Mouse (Mus musculus) hindbrain, postnatal 0 days (tissue): ENCODE measurements at regions not wholly inside any gene's neighbourhood (a gene's known extent, or its start where the extent isn't known, plus 50 kb on each side); places are given as distances from the start of the nearest gene placed in this dataset.
A peak's percentile ranks its signal among the peaks of the same experiment; 100 is the strongest.

Experiments used
- ATAC-seq: fragments of 200-750 bp; cut with Nextera tagmentation; 2 replicates; pipeline ENCODE4 v1.8.0; 2017; ENCODE audit warnings: mild to moderate bottlenecking, moderate TSS enrichment, moderate library complexity
- DNase-seq: peaks from one replicate; pipeline ENCODE4 v3.0.0-alpha.2; 2015; ENCODE audit warnings: low spot score
- H3K27ac ChIP-seq: fragments of 300-500 bp; sonication (generic); 2 replicates; pipeline ENCODE4 v1.5.1; 2014; ENCODE audit warnings: mild to moderate bottlenecking
- H3K27me3 ChIP-seq: fragments of 300-500 bp; sonication (generic); 2 replicates; pipeline ENCODE4 v1.6.1; 2014; ENCODE audit warnings: low read length, mixed read lengths; ENCODE audit not compliant: insufficient read depth
- H3K36me3 ChIP-seq: fragments of 300-500 bp; sonication (generic); 2 replicates; pipeline ENCODE4 v1.6.1; 2014; ENCODE audit warnings: low read length, mixed read lengths; ENCODE audit not compliant: insufficient read depth
- H3K4me1 ChIP-seq: fragments of 300-500 bp; sonication (generic); 2 replicates; pipeline ENCODE4 v1.6.1; 2014; ENCODE audit warnings: antibody characterized with exemption, low read length, mixed read lengths; ENCODE audit not compliant: insufficient read depth
- H3K4me2 ChIP-seq: fragments of 300-500 bp; sonication (generic); 2 replicates; pipeline ENCODE4 v1.6.1; 2014; ENCODE audit warnings: low read depth, mild to moderate bottlenecking, low read length, moderate library complexity, mixed read lengths
- H3K4me3 ChIP-seq: fragments of 300-500 bp; sonication (generic); 2 replicates; pipeline ENCODE4 v1.5.1; 2014; ENCODE audit warnings: low read length
- H3K9ac ChIP-seq: fragments of 300-500 bp; sonication (generic); replicated peaks from 2 replicates; pipeline ENCODE4 v1.6.1; 2014; ENCODE audit warnings: mild to moderate bottlenecking, low read length, moderate library complexity, mixed read lengths
- H3K9me3 ChIP-seq: fragments of 300-500 bp; sonication (generic); 2 replicates; pipeline ENCODE4 v1.6.1; 2016; ENCODE audit warnings: low read length, mixed read lengths
- CTCF ChIP-seq: IDR thresholded peaks from 2 replicates; pipeline ENCODE4 v1.5.1; 2016; ENCODE audit warnings: antibody characterized with exemption, control low read depth, low read depth
- WGBS: fragments of 180-500 bp; shearing (Covaris S2); extraction: QIAGEN DNeasy Blood & Tissue Kit; methylation state at CpG from one replicate; pipeline ENCODE4 v1.1.7; 2014; 5-methylcytosine and 5-hydroxymethylcytosine counted together

- no peak overlapping the region for H3K4me3 ChIP-seq
- TF ChIP-seq CTCF, result no peak
- H3K4me1 ChIP-seq, result peaks cover 6% of the 10 kb centered on the region; the same call in 1 of the 2 replicates
- no peaks in the 10 kb centered on the region for H3K27me3 ChIP-seq
- no peaks in the 10 kb centered on the region for H3K36me3 ChIP-seq
- ATAC-seq (no peak), DNase-seq (no peak)
- 60% methylated on average over 10 of the region's 10 CpGs for whole genome bisulfite sequencing
- H3K27ac ChIP-seq, result no peak overlapping the region
- H3K9ac ChIP-seq, result no peak overlapping the region
- no peak overlapping the region for H3K4me2 ChIP-seq
- no peaks in the 10 kb centered on the region; the same call in 1 of the 2 replicates for H3K9me3 ChIP-seq
These were observed 433.7 kb upstream of the Jarid2 start for GRCm38 (mm10) chr13:44295621-44296020.

DNA sequence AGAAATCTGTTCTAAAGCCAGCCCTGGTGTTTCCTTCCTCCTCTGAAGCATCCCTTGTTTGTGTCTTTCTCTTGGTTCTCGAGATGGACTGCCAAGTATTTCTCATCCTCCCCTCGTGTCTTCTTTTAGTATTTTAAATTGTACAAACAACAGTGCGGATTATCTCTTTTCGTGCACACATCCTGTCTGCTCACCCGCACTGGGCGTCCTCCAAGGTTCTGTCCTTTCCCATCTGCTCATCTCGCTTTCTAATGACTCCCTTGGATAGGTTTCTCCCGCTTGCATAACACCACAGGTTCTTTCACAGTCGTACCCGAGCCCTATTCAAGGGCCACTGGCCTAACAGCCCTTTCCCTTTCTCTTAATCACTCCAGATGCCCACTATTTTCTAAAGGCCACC lies 428.7 kb upstream of the Jarid2 start:
- 73% methylated on average over 10 of the region's 10 CpGs for WGBS

GRCm38 (mm10) chr13:44301215-44301614 lies 428.1 kb upstream of the Jarid2 start:
- H3K36me3 ChIP-seq, result no peaks in the 10 kb centered on the region
- no peak overlapping the region for H3K4me3 ChIP-seq
- no peaks in the 10 kb centered on the region for H3K27me3 ChIP-seq
- no peaks in the 10 kb centered on the region for H3K9me3 ChIP-seq
- TF ChIP-seq CTCF, result no peak
- no peak overlapping the region for H3K9ac ChIP-seq
- H3K4me2 ChIP-seq, result no peak overlapping the region
- 92% methylated on average over 7 of the region's 7 CpGs for WGBS
- no peak for DNase-seq
- no peak for ATAC-seq
- no peak overlapping the region for H3K27ac ChIP-seq
- H3K4me1 ChIP-seq, result no peaks in the 10 kb centered on the region

More for the DNA sequence above, 428.7 kb upstream of the Jarid2 start:
- Histone ChIP-seq H3K4me3 (no peak overlapping the region), H3K4me1 (no peaks in the 10 kb centered on the region), H3K27ac (no peak overlapping the region), H3K9ac (no peak overlapping the region), H3K36me3 (no peaks in the 10 kb centered on the region), H3K27me3 (no peaks in the 10 kb centered on the region), H3K4me2 (no peak overlapping the region), H3K9me3 (no peaks in the 10 kb centered on the region)
- DNase-seq (no peak), ATAC-seq (no peak)
- TF ChIP-seq CTCF, result no peak

DNA sequence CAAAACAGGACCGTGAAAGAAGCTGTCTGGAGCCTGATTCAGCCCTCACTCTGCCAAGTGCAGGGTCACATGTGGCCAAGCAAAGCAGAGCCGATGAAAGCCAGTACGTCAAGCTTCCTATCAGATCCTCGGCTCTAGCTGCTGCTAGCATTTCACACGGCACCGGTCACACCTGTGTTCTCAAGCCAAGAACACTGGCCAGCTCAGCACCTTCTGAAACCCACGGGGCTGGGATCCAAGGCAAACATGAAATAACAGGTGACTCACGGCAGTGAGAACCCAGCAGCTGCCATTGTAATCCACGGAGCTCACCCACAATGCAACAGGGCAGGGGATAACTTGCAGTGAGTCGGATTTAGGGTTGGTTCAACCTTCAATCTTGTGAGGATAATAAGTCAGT lies 427.3 kb upstream of the Jarid2 start:
- no peak overlapping the region for H3K4me2 ChIP-seq
- no peaks in the 10 kb centered on the region for H3K36me3 ChIP-seq
- 56% methylated on average over 10 of the region's 10 CpGs for WGBS
- no peaks in the 10 kb centered on the region for H3K27me3 ChIP-seq
- no peaks in the 10 kb centered on the region for H3K4me1 ChIP-seq
- TF ChIP-seq CTCF, result no peak
- DNase-seq (peak; percentile 32), ATAC-seq (no peak)
- H3K9me3 ChIP-seq, result no peaks in the 10 kb centered on the region
- no peak overlapping the region for H3K9ac ChIP-seq
- H3K4me3 ChIP-seq, result no peak overlapping the region
- H3K27ac ChIP-seq, result no peak overlapping the region

DNA sequence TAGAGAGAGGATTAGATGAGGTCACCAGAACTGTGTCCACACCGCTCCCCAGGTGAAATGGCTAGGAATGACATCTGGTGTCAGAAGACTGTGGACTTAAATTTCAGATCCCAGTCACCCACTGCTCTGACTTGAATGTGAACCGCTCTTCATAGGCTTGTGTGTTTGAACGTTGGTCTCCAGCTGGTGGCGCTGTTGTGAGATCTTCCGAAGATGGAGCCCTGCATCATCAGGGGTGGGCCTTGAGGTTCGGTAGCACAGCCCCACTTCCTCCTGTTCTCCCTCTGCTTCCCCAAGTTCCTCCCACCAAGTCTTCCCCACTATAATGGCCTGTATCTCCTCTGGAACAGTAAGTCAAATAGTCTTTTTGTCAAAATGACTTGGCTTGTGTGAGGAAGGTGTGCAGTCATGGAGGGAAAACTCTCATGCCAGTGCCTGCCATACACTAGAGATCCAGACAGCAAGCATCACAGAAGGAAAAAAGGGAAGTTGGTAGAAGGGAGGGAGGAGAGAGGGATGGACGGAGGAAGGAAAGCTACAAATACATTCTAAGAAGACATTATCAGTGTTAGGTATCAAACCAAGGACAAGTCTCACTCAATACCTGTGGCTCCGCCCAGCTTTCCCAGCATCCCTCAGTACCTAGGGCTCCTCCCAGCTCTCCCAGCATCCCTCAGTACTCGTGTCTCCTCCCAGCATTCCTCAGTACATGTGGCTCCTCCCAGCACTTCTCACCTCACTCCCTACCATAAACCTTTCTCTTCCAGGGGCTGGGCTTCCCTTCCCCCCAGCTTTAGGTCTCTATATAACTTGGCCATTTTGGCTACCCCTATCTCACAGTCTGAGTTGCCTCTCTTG lies 423.9 kb upstream of the Jarid2 start:
- 76% methylated on average over 9 of the region's 9 CpGs for WGBS
- no peak overlapping the region for H3K4me3 ChIP-seq
- H3K4me1 ChIP-seq, result no peaks in the 10 kb centered on the region
- no peaks in the 10 kb centered on the region for H3K27me3 ChIP-seq
- H3K4me2 ChIP-seq, result no peak overlapping the region
- no peak for ATAC-seq
- H3K36me3 ChIP-seq, result no peaks in the 10 kb centered on the region
- no peak overlapping the region for H3K27ac ChIP-seq
- no peaks in the 10 kb centered on the region for H3K9me3 ChIP-seq
- peak; percentile 19 for DNase-seq
- no peak overlapping the region for H3K9ac ChIP-seq
- TF ChIP-seq CTCF, result peak; percentile 21; the same call in 1 of the 2 replicates

GRCm38 (mm10) chr13:44306275-44307050 lies 422.8 kb upstream of the Jarid2 start:
- no peaks in the 10 kb centered on the region for H3K36me3 ChIP-seq
- ATAC-seq (no peak), DNase-seq (no peak)
- H3K4me1 ChIP-seq, result no peaks in the 10 kb centered on the region
- no peaks in the 10 kb centered on the region for H3K9me3 ChIP-seq
- no peak overlapping the region for H3K4me2 ChIP-seq
- H3K9ac ChIP-seq, result no peak overlapping the region
- WGBS, result 86% methylated on average over 15 of the region's 15 CpGs
- H3K27me3 ChIP-seq, result no peaks in the 10 kb centered on the region
- TF ChIP-seq CTCF, result no peak
- no peak overlapping the region for H3K4me3 ChIP-seq
- no peak overlapping the region for H3K27ac ChIP-seq

GRCm38 (mm10) chr13:44308227-44308626 lies 421.0 kb upstream of the Jarid2 start:
- ATAC-seq (no peak), DNase-seq (no peak)
- Histone ChIP-seq H3K9me3 (no peaks in the 10 kb centered on the region), H3K27me3 (no peaks in the 10 kb centered on the region), H3K4me1 (no peaks in the 10 kb centered on the region), H3K4me2 (no peak overlapping the region), H3K36me3 (no peaks in the 10 kb centered on the region), H3K9ac (no peak overlapping the region), H3K27ac (no peak overlapping the region), H3K4me3 (no peak overlapping the region)
- WGBS, result 48% methylated on average over 13 of the region's 13 CpGs
- TF ChIP-seq CTCF, result no peak
